ENCODE assay signal across 20 mouse cellular contexts in the genomic region with DNA sequence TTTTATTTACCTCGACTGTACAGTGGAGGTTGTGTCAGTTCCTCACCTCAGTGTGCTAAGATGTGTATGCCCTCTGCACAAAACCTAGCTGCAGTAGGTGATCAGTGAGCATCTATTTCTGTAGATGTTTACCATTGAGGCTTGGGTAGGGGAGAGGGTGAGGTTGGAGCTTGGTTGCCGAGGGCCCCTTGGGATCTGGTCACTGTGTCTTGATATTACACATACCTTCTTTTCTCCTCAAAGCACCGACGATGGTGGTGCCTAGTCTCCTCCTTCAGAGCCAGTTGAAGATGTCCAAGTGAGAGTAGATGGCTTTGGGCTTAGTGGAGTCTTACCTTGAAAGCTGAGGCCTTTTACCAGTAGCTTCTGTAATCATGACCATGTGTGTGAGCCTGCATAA.
DNase-seq lines count a peak whose midpoint lies in the region; ATAC-seq and TF ChIP-seq lines count a peak whose summit lies in the region.
"Had no signal": no experiment of that assay in that cellular context is flagged by ENCODE, and none has a peak within 500 bp of the region (broad histone marks: within the 10 kb centered on the region; RNA-seq: fewer than 3 reads in every experiment).

No protein-coding gene starts in this region.

- intact Hi-C loops in heart, postnatal 25 days (cut with DNase I) = no loop called here

- H3K27ac ChIP-seq in kidney, embryonic 14.5 days (ENCODE audit: low read depth, low read length) = peak overlapping the region; percentile 76; the same call in 1 of the 2 replicates
- H3K27ac ChIP-seq: embryonic facial prominence, embryonic 15.5 days; forebrain, embryonic 10.5 days; heart, adult 2 months; hindbrain, embryonic 12.5 days had no signal

- H3K9me3 ChIP-seq in kidney, embryonic 14.5 days (ENCODE audit: control insufficient read depth, low read length) = no peaks in the 10 kb centered on the region
- H3K9me3 ChIP-seq: embryonic facial prominence, embryonic 15.5 days; forebrain, embryonic 10.5 days; heart, embryonic 12.5 days; hindbrain, embryonic 12.5 days had no signal

- H3K4me2 ChIP-seq in kidney, embryonic 14.5 days (replicated peaks; ENCODE audit: low read depth, low read length) = no peak overlapping the region
- H3K4me2 ChIP-seq: embryonic facial prominence, embryonic 15.5 days; heart, embryonic 12.5 days; hindbrain, embryonic 12.5 days had no signal

- no peak overlapping the region for H3K4me3 ChIP-seq in kidney, embryonic 14.5 days (ENCODE audit: low read length)
- H3K4me3 ChIP-seq in lung, adult 2 months (replicated peaks; ENCODE audit: extremely low read depth, low read depth, low read length) = no peak overlapping the region
- H3K4me3 ChIP-seq: embryonic facial prominence, embryonic 15.5 days; erythroblast, embryonic 14.5 days; forebrain, embryonic 10.5 days; heart, adult 2 months; heart, embryonic 12.5 days; hindbrain, embryonic 12.5 days had no signal

- no peak for TF ChIP-seq POLR2A in lung, adult 2 months (IDR thresholded peaks at IDR 0.05; ENCODE audit: borderline replicate concordance, extremely low read depth, low read depth, low read length)

- no peak overlapping the region for H3K9ac ChIP-seq in kidney, embryonic 14.5 days (ENCODE audit: low read depth, low read length)
- H3K9ac ChIP-seq: embryonic facial prominence, embryonic 15.5 days; heart, embryonic 12.5 days; hindbrain, embryonic 12.5 days had no signal

- peak; percentile 66 for DNase-seq in heart, adult 11 months
- DNase-seq in heart, postnatal 25 days (ENCODE audit: low spot score) = no peak
- DNase-seq in kidney, adult 8-10 months = no peak
- DNase-seq in thymus, postnatal 4 days = peak; percentile 3
- no peak for DNase-seq in thymus, postnatal 14 days
- no peak for DNase-seq in lung, adult 2 months
- DNase-seq: adrenal gland, postnatal 10 days; cerebellum, adult 11 months; cerebellum, adult 8-10 months; cerebellum, postnatal 14 days; embryo, embryonic 11 days; heart, postnatal 36 days had no signal

- WGBS in kidney, embryonic 14.5 days = 84% methylated on average over 4 of the region's 4 CpGs
- 88% methylated on average over 4 of the region's 4 CpGs for WGBS in lung, adult 2 months

- TF ChIP-seq CTCF in lung, adult 2 months (IDR thresholded peaks at IDR 0.05; ENCODE audit: insufficient read depth, low read length) = no peak

- H3K4me1 ChIP-seq in kidney, embryonic 14.5 days (ENCODE audit: control insufficient read depth, insufficient read depth, low read length) = peaks cover 45% of the 10 kb centered on the region
- H3K4me1 ChIP-seq in lung, adult 2 months (ENCODE audit: control insufficient read depth, insufficient read depth, low read length) = no peaks in the 10 kb centered on the region

- no peak for ATAC-seq in kidney, embryonic 14.5 days (ENCODE audit: low FRiP score, low TSS enrichment)
- ATAC-seq: forebrain, embryonic 14.5 days had no signal

- no peaks in the 10 kb centered on the region for H3K36me3 ChIP-seq in kidney, embryonic 14.5 days (ENCODE audit: control insufficient read depth, insufficient read depth, low read length)
- H3K36me3 ChIP-seq: heart, embryonic 12.5 days had no signal

- no peaks in the 10 kb centered on the region for H3K27me3 ChIP-seq in kidney, embryonic 14.5 days (ENCODE audit: control insufficient read depth, insufficient read depth, low read length)
- H3K27me3 ChIP-seq: embryonic facial prominence, embryonic 15.5 days; heart, embryonic 12.5 days; hindbrain, embryonic 12.5 days had no signal

Comparison
In these comparisons a context has a peak if more than half of its experiments do, and no peak if none do; other contexts are left out.
1. DNase-seq: peak in heart, adult 11 months (single experiment) and thymus, postnatal 4 days (single experiment); none in heart, postnatal 25 days (single experiment), kidney, adult 8-10 months (0 of 2), thymus, postnatal 14 days (single experiment) and lung, adult 2 months (single experiment).